ENCODE assay signal across 8 mouse cellular contexts in genomic region chr11:48838879-48839680, GRCm38 (mm10). TPM values are rescaled to one million over a fixed set of nuclear protein-coding genes. Genes with fewer than 3 reads are reported as not detected.
A peak's percentile ranks its signal among the peaks of the same experiment; 100 is the strongest.
DNase-seq lines count a peak whose midpoint lies in the region; ATAC-seq and TF ChIP-seq lines count a peak whose summit lies in the region.

No protein-coding gene starts in this region.

- H3K4me1 ChIP-seq in kidney, postnatal 0 days (replicated peaks; ENCODE audit: insufficient read depth, low read length): peaks cover 15% of the 10 kb centered on the region; the same call in 1 of the 2 replicates
- H3K4me1 ChIP-seq in embryonic facial prominence, embryonic 10.5 days: peaks cover 17% of the 10 kb centered on the region
- H3K4me1 ChIP-seq in hindbrain, postnatal 0 days (ENCODE audit: insufficient read depth, low read length): peaks cover 5% of the 10 kb centered on the region; the same call in 1 of the 2 replicates
- H3K4me1 ChIP-seq in neural tube, embryonic 12.5 days: peaks cover 11% of the 10 kb centered on the region; the same call in 1 of the 2 replicates

- no peak for TF ChIP-seq CTCF in kidney, postnatal 0 days (IDR thresholded peaks at IDR 0.05; ENCODE audit: low read depth)
- TF ChIP-seq CTCF in hindbrain, postnatal 0 days (IDR thresholded peaks at IDR 0.05; ENCODE audit: low read depth): no peak

- H3K9me3 ChIP-seq in kidney, postnatal 0 days (replicated peaks; ENCODE audit: low read length): no peaks in the 10 kb centered on the region
- H3K9me3 ChIP-seq in embryonic facial prominence, embryonic 10.5 days: no peaks in the 10 kb centered on the region
- no peaks in the 10 kb centered on the region for H3K9me3 ChIP-seq in hindbrain, postnatal 0 days (ENCODE audit: low read length)
- H3K9me3 ChIP-seq in neural tube, embryonic 12.5 days: no peaks in the 10 kb centered on the region

- no peak overlapping the region for H3K27ac ChIP-seq in kidney, postnatal 0 days
- H3K27ac ChIP-seq in embryonic facial prominence, embryonic 10.5 days (replicated peaks): no peak overlapping the region
- H3K27ac ChIP-seq in hindbrain, postnatal 0 days: no peak overlapping the region
- H3K27ac ChIP-seq in neural tube, embryonic 12.5 days: no peak overlapping the region

- H3K4me2 ChIP-seq in kidney, postnatal 0 days (ENCODE audit: low read length): peak overlapping the region; percentile 89; the same call in 1 of the 2 replicates
- peak overlapping the region; percentile 95 for H3K4me2 ChIP-seq in hindbrain, postnatal 0 days (ENCODE audit: low read depth, low read length)
- H3K4me2 ChIP-seq in neural tube, embryonic 12.5 days (replicated peaks): peak overlapping the region; percentile 69

- peak overlapping the region; percentile 70; the same call in 1 of the 2 replicates for H3K4me3 ChIP-seq in kidney, postnatal 0 days (replicated peaks; ENCODE audit: low read depth, low read length)
- peak overlapping the region; percentile 87 for H3K4me3 ChIP-seq in embryonic facial prominence, embryonic 10.5 days
- no peak overlapping the region for H3K4me3 ChIP-seq in hindbrain, postnatal 0 days (ENCODE audit: low read length)
- H3K4me3 ChIP-seq in neural tube, embryonic 12.5 days: no peak overlapping the region; the same call in 1 of the 2 replicates

- H3K36me3 ChIP-seq in kidney, postnatal 0 days (ENCODE audit: insufficient read depth, low read length): no peaks in the 10 kb centered on the region
- no peaks in the 10 kb centered on the region for H3K36me3 ChIP-seq in embryonic facial prominence, embryonic 10.5 days (replicated peaks)
- no peaks in the 10 kb centered on the region for H3K36me3 ChIP-seq in hindbrain, postnatal 0 days (ENCODE audit: insufficient read depth, low read length)
- H3K36me3 ChIP-seq in neural tube, embryonic 12.5 days: no peaks in the 10 kb centered on the region

- DNase-seq in kidney, postnatal 0 days (ENCODE audit: low spot score): no peak
- DNase-seq in kidney, postnatal 4 days: no peak
- DNase-seq in embryonic facial prominence, embryonic 10.5 days (ENCODE audit: low spot score): no peak
- DNase-seq in hindbrain, postnatal 0 days (ENCODE audit: low spot score): no peak
- no peak for DNase-seq in right cerebral cortex, postnatal 4 days
- no peak for DNase-seq in embryo, embryonic 11 days

- WGBS in kidney, postnatal 0 days: 73% methylated on average over 10 of the region's 10 CpGs
- WGBS in embryonic facial prominence, embryonic 10.5 days: 64% methylated on average over 10 of the region's 10 CpGs
- 70% methylated on average over 10 of the region's 10 CpGs for WGBS in hindbrain, postnatal 0 days
- 74% methylated on average over 10 of the region's 10 CpGs for WGBS in neural tube, embryonic 12.5 days

- no peaks in the 10 kb centered on the region for H3K27me3 ChIP-seq in kidney, postnatal 0 days (ENCODE audit: insufficient read depth, low read length)
- H3K27me3 ChIP-seq in embryonic facial prominence, embryonic 10.5 days (replicated peaks; ENCODE audit: low read depth, poor library complexity, severe bottlenecking): peaks cover 66% of the 10 kb centered on the region
- H3K27me3 ChIP-seq in hindbrain, postnatal 0 days (ENCODE audit: insufficient read depth, low read length): no peaks in the 10 kb centered on the region; the same call in 1 of the 2 replicates
- peaks cover 12% of the 10 kb centered on the region for H3K27me3 ChIP-seq in neural tube, embryonic 12.5 days (replicated peaks)

- H3K9ac ChIP-seq in kidney, postnatal 0 days (ENCODE audit: low read depth, low read length): no peak overlapping the region
- no peak overlapping the region for H3K9ac ChIP-seq in hindbrain, postnatal 0 days (replicated peaks; ENCODE audit: low read length)
- H3K9ac ChIP-seq in neural tube, embryonic 12.5 days: no peak overlapping the region

- no peak for ATAC-seq in kidney, postnatal 0 days (replicated peaks; ENCODE audit: low FRiP score, low read depth)
- ATAC-seq in hindbrain, postnatal 0 days: no peak
- no peak for ATAC-seq in neural tube, embryonic 12.5 days (ENCODE audit: low FRiP score, low read depth)
- no peak for ATAC-seq in frontal cortex, adult (ENCODE audit: low TSS enrichment)

RNA-seq across cellular contexts. Expression of gene Gm12184, which starts 12.6 kb away (rescaled TPM):
- polyA plus RNA-seq in kidney, postnatal 0 days (2015; fragmentation: Nextera tagmentation; extraction: Ambion mirVana): 4.4 and 10.3 TPM in 2 replicates
- 3.0 and 5.7 TPM in 2 replicates for polyA plus RNA-seq in embryonic facial prominence, embryonic 10.5 days (2016; fragmentation: Nextera tagmentation; extraction: Ambion mirVana)
- total RNA-seq in hindbrain, postnatal 0 days (2014; rRNA removed): 20.1 and 26.4 TPM in 2 replicates
- polyA plus RNA-seq in hindbrain, postnatal 0 days (2015; fragmentation: Nextera tagmentation; extraction: Ambion mirVana): 5.7 and 6.0 TPM in 2 replicates
- 13.8 and 14.9 TPM in 2 replicates for polyA plus RNA-seq in neural tube, embryonic 12.5 days (2016; fragmentation: Nextera tagmentation; extraction: Ambion mirVana)

RNA-seq across cellular contexts. Expression of gene Trim7, which starts 13.1 kb away (rescaled TPM):
- polyA plus RNA-seq in kidney, postnatal 0 days (2015; fragmentation: Nextera tagmentation; extraction: Ambion mirVana): 10.2 and 10.5 TPM in 2 replicates
- 0.14 and 0.16 TPM in 2 replicates for polyA plus RNA-seq in embryonic facial prominence, embryonic 10.5 days (2016; fragmentation: Nextera tagmentation; extraction: Ambion mirVana)
- total RNA-seq in hindbrain, postnatal 0 days (2014; rRNA removed): 4.0 and 7.7 TPM in 2 replicates
- 3.7 TPM in 2 replicates for polyA plus RNA-seq in hindbrain, postnatal 0 days (2015; fragmentation: Nextera tagmentation; extraction: Ambion mirVana)
- 0.68 and 1.8 TPM in 2 replicates for polyA plus RNA-seq in neural tube, embryonic 12.5 days (2016; fragmentation: Nextera tagmentation; extraction: Ambion mirVana)

RNA-seq across cellular contexts. Expression of gene Trim41, which starts 21.9 kb away (rescaled TPM):
- polyA plus RNA-seq in kidney, postnatal 0 days (2015; fragmentation: Nextera tagmentation; extraction: Ambion mirVana): 5.2 and 5.3 TPM in 2 replicates
- 4.2 and 4.6 TPM in 2 replicates for polyA plus RNA-seq in embryonic facial prominence, embryonic 10.5 days (2016; fragmentation: Nextera tagmentation; extraction: Ambion mirVana)
- 42.1 and 43.3 TPM in 2 replicates for total RNA-seq in hindbrain, postnatal 0 days (2014; rRNA removed)
- polyA plus RNA-seq in hindbrain, postnatal 0 days (2015; fragmentation: Nextera tagmentation; extraction: Ambion mirVana): 5.5 and 7.1 TPM in 2 replicates
- polyA plus RNA-seq in neural tube, embryonic 12.5 days (2016; fragmentation: Nextera tagmentation; extraction: Ambion mirVana): 6.4 and 7.6 TPM in 2 replicates

RNA-seq across cellular contexts. Expression of gene Irgm1, which starts 32.4 kb away (rescaled TPM):
- 32.0 and 33.2 TPM in 2 replicates for polyA plus RNA-seq in kidney, postnatal 0 days (2015; fragmentation: Nextera tagmentation; extraction: Ambion mirVana)
- polyA plus RNA-seq in embryonic facial prominence, embryonic 10.5 days (2016; fragmentation: Nextera tagmentation; extraction: Ambion mirVana): 1.1 TPM in 2 replicates
- 5.8 and 6.0 TPM in 2 replicates for total RNA-seq in hindbrain, postnatal 0 days (2014; rRNA removed)
- 6.3 and 8.2 TPM in 2 replicates for polyA plus RNA-seq in hindbrain, postnatal 0 days (2015; fragmentation: Nextera tagmentation; extraction: Ambion mirVana)
- polyA plus RNA-seq in neural tube, embryonic 12.5 days (2016; fragmentation: Nextera tagmentation; extraction: Ambion mirVana): 2.9 and 3.1 TPM in 2 replicates

RNA-seq across cellular contexts. Expression of gene Rack1, which starts 38.9 kb away (rescaled TPM):
- polyA plus RNA-seq in kidney, postnatal 0 days (2015; fragmentation: Nextera tagmentation; extraction: Ambion mirVana): 732 and 795 TPM in 2 replicates
- 838 and 844 TPM in 2 replicates for polyA plus RNA-seq in embryonic facial prominence, embryonic 10.5 days (2016; fragmentation: Nextera tagmentation; extraction: Ambion mirVana)
- 897 and 958 TPM in 2 replicates for total RNA-seq in hindbrain, postnatal 0 days (2014; rRNA removed)
- 324 and 342 TPM in 2 replicates for polyA plus RNA-seq in hindbrain, postnatal 0 days (2015; fragmentation: Nextera tagmentation; extraction: Ambion mirVana)
- 432 and 466 TPM in 2 replicates for polyA plus RNA-seq in neural tube, embryonic 12.5 days (2016; fragmentation: Nextera tagmentation; extraction: Ambion mirVana)

Comparison
In these comparisons a context has a peak if more than half of its experiments do, and no peak if none do; other contexts are left out.
1. H3K4me3 ChIP-seq: peak in kidney, postnatal 0 days (single experiment) and embryonic facial prominence, embryonic 10.5 days (single experiment); none in hindbrain, postnatal 0 days (single experiment) and neural tube, embryonic 12.5 days (single experiment).
2. Peak in every context shown above with its lines, with median percentiles within 50 percentile points of each other: H3K4me2 ChIP-seq.